Mouse (Mus musculus) central nervous system, embryonic 14 days (tissue): ENCODE measurements around the gene Nat10. TPM values are rescaled to one million over a fixed set of nuclear protein-coding genes. Genes with fewer than 3 reads are reported as not detected.

Experiments
- polyA plus RNA-seq: library from polyadenylated mRNA; depleted of rRNA; stranded (reverse); fragments of >200 nt; gene quantifications from 2 replicates; pipeline ENCODE4 v1.2.3, GENCODE M21; 2012; rRNA removed

The Nat10 gene
- 49.9 and 51.2 TPM in 2 replicates for polyA plus RNA-seq

GRCm38 (mm10) chr2:103760906-103761716, at the start of gene Nat10:
Gene Nat10 (minus strand): TSS chr2:103761270.

GRCm38 (mm10) chr2:103797491-103798009, 36.5 kb upstream of the Nat10 start, which contains the start of gene Caprin1:
Gene Caprin1 (minus strand): TSS chr2:103797649.

Other genes with a start within 250 kb of the Nat10 start
- 10.1 and 15.4 TPM in 2 replicates for gene Abtb2, start 195.0 kb downstream of the Nat10 start, polyA plus RNA-seq
- gene Caprin1, start 36.4 kb upstream of the Nat10 start, polyA plus RNA-seq = 313 and 346 TPM in 2 replicates
- 34.9 and 37.1 TPM in 2 replicates for gene Lmo2, start 196.7 kb upstream of the Nat10 start, polyA plus RNA-seq